Mouse (Mus musculus) CH12.LX (cell line): ENCODE results near the gene Gm15446.
"Not testable (repeated sequence)": the region's sequence is repeated elsewhere in the genome, so short reads cannot be mapped to it uniquely, and the experiment has no call there.

ENCODE experiments used
- CHD2 ChIP-seq: IDR thresholded peaks from 2 replicates; pipeline ENCODE4 v1.6.1; 2011; ENCODE audit warnings: low read length, improper control_type of control experiment
- CTCF ChIP-seq, 2 experiments: IDR thresholded peaks in 1 of 2; conservative IDR thresholded peaks in 1 of 2; 2 replicates each; pipeline ENCODE4 v1.5.1; 2011 to 2012; ENCODE audit warnings: low read depth in 2 of 2, low read length in 2 of 2, improper control_type of control experiment in 1 of 2, inconsistent platforms in 1 of 2, mild to moderate bottlenecking in 1 of 2, moderate library complexity in 1 of 2
- E2F4 ChIP-seq: IDR thresholded peaks from 2 replicates; pipeline ENCODE4 v1.6.1; 2011; ENCODE audit warnings: low read depth, low read length, improper control_type of control experiment; ENCODE audit not compliant: insufficient replicate concordance
- EP300 ChIP-seq: IDR thresholded peaks from 2 replicates; pipeline ENCODE4 v1.6.1; 2011; ENCODE audit warnings: low read length, improper control_type of control experiment
- KAT2A ChIP-seq: IDR thresholded peaks from 2 replicates; pipeline ENCODE4 v1.6.1; 2012; ENCODE audit warnings: low read length, improper control_type of control experiment, inconsistent platforms; ENCODE audit not compliant: insufficient replicate concordance
- MAFK ChIP-seq: IDR thresholded peaks from 2 replicates; pipeline ENCODE4 v1.6.1; 2011; ENCODE audit warnings: low read length, improper control_type of control experiment; ENCODE audit not compliant: insufficient replicate concordance
- MAZ ChIP-seq: IDR thresholded peaks from 2 replicates; pipeline ENCODE4 v1.6.1; 2012; ENCODE audit warnings: low read depth, mild to moderate bottlenecking, inconsistent platforms, low read length, improper control_type of control experiment, moderate library complexity
- MYC ChIP-seq: IDR thresholded peaks from 2 replicates; pipeline ENCODE4 v1.6.1; 2011; ENCODE audit warnings: low read depth, mild to moderate bottlenecking, improper control_type of control experiment, low read length
- NRF1 ChIP-seq: IDR thresholded peaks from 2 replicates; pipeline ENCODE4 v1.6.1; 2014; ENCODE audit warnings: low read depth, mild to moderate bottlenecking, inconsistent platforms, low read length, improper control_type of control experiment, moderate library complexity
- POLR2A ChIP-seq: IDR thresholded peaks from 2 replicates; pipeline ENCODE4 v1.6.1; 2011; ENCODE audit warnings: low read depth, mild to moderate bottlenecking, improper control_type of control experiment, low read length
- POLR2AphosphoS2 ChIP-seq: IDR thresholded peaks from 2 replicates; pipeline ENCODE4 v1.6.1; 2011; ENCODE audit warnings: low read depth, low read length, improper control_type of control experiment
- USF2 ChIP-seq: conservative IDR thresholded peaks from 2 replicates; pipeline ENCODE4 v1.6.1; 2011; ENCODE audit warnings: low read depth, low read length, improper control_type of control experiment
- ZNF384 ChIP-seq: IDR thresholded peaks from 2 replicates; pipeline ENCODE4 v1.6.1; 2012; ENCODE audit warnings: low read depth, low read length, improper control_type of control experiment, inconsistent platforms

DNA sequence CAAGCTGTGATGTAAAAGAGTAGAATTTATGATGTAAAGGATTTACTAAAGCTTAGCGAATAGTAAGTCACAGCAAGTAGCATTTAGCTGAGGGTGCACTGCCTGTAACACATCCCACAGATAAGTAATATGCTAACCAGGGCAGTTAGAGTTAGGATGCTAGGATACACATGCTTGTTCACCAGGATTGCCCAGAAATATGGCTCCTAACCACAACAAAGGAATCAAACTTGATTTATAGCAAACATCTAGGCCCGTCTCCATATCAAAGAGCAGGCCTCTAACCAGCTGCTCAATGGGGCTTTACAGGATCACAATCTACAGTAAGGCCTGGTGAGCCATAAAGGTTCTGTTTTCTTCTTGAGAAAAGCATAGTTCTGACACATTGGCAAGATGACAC, 929 bp downstream of the Gm15446 start:
- TF ChIP-seq CHD2; CTCF (conservative IDR thresholded peaks at IDR 0.05 in 1 of 2, IDR thresholded peaks at IDR 0.05 in 1 of 2; ENCODE audit: low read depth in 2 of 2, low read length in 2 of 2); POLR2A; KAT2A; EP300; NRF1; POLR2AphosphoS2; MYC; ZNF384; MAZ; MAFK; USF2; E2F4: not testable (repeated sequence)
